Mouse (Mus musculus): ENCODE measurements around the gene Trim32. TPM values are rescaled to one million over a fixed set of nuclear protein-coding genes. Genes with fewer than 3 reads are reported as not detected.
A peak's percentile ranks its signal among the peaks of the same experiment; 100 is the strongest.

Gene Trim32
- polyA plus RNA-seq (2017; shearing (Covaris generic)) = 10 to 100 TPM; 10.7 to 14.1 TPM

DNA sequence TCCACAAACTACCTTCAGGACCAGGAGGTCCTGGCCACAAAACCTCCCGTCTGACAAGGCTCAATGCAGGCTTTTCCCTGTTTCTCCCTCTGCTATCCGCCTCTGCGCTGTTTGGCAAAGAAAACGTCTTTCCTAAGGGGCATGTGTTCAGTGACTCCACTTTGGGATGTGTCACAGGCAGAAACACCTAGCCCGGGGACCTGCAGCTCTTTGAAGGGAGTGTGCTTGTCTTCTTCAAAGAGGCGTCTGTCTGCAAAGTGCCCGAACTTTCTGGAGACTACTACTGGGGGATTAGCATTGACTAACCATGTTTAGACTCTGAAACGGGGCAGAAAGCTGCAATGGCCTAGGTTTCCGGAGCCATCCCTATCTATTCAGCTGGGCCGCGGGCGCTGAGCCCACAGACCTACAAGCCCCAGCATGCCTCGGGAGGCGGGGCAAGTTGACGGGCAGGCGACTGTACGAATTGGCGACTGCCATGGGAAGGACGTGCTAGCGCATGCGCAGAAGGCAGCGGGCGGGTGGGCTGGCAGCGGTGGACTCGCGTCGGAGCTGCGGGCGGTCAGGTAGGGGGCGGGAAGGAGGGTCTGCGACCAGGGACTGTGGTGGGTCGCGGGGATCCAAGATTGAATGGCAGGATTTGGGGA lies at the start of gene Trim32:
Gene Trim32 (plus strand): TSS at position 483 of the 647 bp plus-strand sequence.
- ATAC-seq = peak; percentile 95

- no peak for ATAC-seq
Observed at GRCm38 (mm10) chr4:65565493-65565892, 39.3 kb upstream of the Trim32 start.

DNA sequence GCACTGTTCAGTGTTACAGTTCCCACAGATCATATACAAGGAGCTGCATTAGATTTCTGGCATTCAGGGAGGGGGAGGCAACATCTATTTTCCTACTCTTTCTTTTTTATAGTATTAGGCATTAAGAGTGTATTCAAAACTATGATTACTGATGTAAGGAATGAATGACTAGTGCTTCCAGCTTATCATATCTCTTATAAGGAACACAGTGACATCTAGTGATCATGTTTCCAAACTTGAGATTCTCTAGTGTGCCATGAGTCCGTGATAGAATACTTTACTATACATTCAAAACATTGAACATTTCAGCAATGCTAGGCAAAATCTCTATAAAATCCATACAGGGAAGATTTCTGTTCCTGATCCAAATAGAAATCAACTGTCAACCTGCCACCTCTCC lies 24.5 kb upstream of the Trim32 start:
- ATAC-seq = no peak

GRCm38 (mm10) chr4:65586947-65587346 lies 17.8 kb upstream of the Trim32 start:
- no peak for ATAC-seq

DNA sequence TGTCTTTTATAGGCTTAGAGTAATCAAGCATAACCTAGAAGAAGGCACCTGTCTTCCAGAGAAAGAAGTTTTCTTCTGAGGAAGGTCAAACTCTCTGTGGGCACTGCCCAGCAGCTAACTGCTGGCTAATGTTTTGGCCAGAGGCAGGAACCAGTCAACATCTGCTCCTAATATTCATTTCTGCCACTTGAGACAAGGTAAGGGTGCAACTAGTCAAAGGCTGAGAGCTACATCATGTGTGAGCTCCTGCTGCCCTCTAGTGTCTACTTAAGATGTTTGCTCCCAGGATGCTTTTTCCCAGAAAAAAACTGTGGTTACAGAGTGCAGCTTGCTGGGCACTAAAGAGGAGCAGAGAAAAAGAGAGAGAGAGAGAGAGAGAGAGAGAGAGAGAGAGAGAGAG lies 15.0 kb upstream of the Trim32 start:
- no peak for ATAC-seq

DNA sequence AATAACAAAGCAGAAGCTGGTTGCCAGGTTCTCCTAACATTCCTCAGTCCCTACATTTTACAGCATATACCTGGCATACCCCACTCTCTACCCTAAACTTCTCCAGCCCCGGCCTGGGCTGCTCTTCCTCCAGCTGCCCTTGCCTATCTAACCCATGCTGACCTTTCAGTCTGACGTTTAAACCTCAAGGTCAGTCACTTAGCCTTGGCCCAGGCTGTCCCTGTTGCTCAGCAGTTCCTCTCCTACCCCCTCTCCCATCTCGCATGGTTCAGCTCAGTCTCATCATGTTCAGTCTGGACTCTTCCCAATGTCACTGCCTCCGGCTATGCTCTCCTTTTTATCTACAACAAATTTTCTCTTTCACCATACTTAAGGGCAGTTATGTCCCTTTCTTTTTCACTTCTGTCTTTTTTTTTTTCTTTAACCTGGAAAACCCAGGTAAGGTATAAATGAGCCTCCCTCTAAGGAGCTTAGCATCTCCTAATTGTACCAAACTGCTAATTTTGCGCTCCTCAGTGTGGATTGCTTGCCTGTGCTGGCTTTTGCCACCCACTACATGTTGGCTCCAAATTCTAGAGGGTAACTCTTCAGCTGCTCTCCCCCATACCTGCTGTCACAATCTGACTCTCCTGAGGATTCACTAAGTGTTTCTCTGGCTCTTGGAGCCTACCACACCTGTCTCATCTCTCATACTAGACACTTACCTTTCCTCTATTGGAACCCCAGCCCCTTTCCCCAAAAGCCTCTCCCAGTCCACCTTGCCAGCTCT lies 10.0 kb upstream of the Trim32 start:
- no peak for ATAC-seq

DNA sequence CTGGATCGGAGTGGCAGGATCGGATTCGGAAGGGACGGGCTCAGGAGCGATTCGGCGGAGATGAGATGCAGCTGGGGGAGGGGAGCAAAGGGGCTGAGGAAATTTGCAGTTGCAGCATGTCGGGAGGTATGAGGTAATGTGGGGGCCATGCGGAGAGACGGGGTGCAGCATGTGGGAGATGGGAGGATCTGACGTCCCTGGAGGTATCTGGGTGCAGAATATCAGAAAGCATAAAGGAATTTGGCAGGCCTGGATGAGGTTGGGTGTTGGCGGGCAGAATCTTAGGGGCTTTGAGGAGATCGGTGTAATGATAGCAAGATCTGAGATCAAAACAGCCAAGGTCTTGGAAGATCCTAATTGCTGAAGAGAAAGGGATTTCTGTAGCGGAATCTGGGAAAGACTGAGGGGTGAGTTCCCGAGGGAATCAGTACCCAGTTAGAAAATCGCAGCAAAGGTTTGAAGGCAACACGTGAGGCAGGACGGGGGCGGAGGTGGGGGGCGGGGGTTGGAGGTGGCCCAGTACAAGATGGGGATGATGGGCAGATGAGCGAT lies 441 bp downstream of the Trim32 start:
- ATAC-seq = peak; percentile 37

DNA sequence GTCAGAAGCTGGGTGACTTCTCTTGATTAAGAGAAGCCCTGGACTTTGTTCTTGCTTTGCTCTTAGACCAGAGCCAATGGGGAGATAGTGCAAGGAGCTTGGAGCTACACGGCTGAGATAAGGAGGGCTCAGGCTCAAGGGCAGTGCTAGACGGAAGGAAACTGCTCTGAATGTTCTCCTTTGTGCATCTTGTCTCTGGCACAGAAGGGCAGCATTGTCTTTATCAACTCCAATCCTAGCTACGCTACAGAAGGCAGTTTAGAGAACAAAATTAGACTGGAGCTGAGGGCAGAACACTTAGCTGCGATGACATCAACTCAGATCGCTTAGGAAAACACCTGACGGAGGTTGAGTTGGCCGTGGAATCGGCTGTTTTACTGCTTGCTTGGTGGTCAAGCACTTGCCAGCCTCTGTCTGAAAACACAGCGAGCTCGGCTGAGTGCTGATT lies 2.4 kb downstream of the Trim32 start:
- ATAC-seq = no peak

- no peak for ATAC-seq
Observed at GRCm38 (mm10) chr4:65608112-65608511, 3.3 kb downstream of the Trim32 start.

- ATAC-seq = no peak
Observed at GRCm38 (mm10) chr4:65610329-65610728, 5.5 kb downstream of the Trim32 start.

GRCm38 (mm10) chr4:65610896-65611295 lies 6.1 kb downstream of the Trim32 start:
- ATAC-seq = no peak

- no peak for ATAC-seq
Observed at GRCm38 (mm10) chr4:65613135-65613534, 8.3 kb downstream of the Trim32 start.

GRCm38 (mm10) chr4:65620125-65620524 lies 15.3 kb downstream of the Trim32 start:
- no peak for ATAC-seq

DNA sequence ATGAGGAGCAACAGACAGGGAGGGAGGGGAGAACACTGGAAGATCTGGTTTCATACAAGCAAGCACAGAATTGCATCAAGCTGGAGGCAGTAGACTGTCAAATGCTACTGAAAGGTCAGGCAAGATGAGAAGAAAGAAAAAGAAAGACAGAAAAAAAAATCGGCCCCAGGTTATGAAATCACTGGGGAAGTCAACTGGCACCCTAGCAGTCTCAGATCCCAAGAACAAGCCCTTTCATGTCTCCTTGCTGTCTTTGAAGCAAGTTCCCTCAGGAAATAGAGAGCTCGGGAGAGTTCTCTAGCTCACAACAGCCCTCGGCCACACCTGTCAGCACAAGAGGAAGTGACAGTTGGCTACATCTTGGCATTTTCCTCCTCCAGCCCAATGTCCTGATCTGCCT lies 33.4 kb downstream of the Trim32 start:
- ATAC-seq = no peak

- no peak for ATAC-seq
Observed at GRCm38 (mm10) chr4:65642611-65643010, 37.8 kb downstream of the Trim32 start.

DNA sequence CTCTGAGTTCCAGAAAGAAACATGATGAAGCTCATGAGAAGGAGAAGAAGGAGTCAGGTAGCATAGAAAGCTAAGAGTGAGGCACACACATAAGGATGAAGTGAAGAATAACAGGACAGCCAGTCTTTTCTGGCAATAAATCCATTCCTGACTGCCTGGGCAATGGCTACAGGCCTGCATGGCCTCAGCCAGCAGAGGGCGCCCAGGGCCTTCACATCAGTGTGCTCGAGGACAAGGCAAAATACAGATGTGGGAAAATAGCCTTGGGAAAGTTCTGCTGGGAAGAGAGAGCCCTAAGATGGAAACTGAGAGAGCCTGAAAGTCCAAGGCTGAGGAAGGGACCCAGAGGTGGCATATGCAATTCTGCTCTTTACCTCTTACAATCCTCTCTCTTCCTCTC lies 49.9 kb downstream of the Trim32 start:
- no peak for ATAC-seq

DNA sequence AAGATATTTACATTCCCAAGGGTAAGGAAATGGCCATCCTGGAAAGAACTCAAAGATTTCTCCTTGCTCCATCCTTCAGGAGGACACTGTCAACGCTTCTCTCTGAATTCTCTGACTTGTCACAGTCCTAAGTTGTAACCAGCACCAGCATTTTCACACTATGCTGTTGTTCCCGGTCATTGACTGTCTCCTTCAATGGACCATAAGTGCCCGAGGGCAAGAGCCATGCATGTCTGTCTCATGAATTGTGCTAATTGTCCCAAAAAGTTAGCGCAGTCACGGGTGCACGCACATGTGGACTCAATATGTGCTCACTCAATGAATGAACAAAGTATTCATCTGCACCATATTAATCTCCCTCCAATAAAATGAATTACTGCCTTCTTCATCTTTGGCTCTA lies 58.4 kb downstream of the Trim32 start:
- no peak for ATAC-seq

All from activated CD4-positive, CD25-positive, alpha-beta regulatory T cell, adult 4 months (primary cell).